Mouse (Mus musculus) kidney, embryonic 14.5 days (tissue): ENCODE results near the gene 2610021A01Rik. TPM values are rescaled to one million over a fixed set of nuclear protein-coding genes. Genes with fewer than 3 reads are reported as not detected.
"Not testable (repeated sequence)": the region's sequence is repeated elsewhere in the genome, so short reads cannot be mapped to it uniquely, and the experiment has no call there.

ENCODE experiments used
- ATAC-seq: fragments of 200-750 bp; cut with Nextera tagmentation; 2 replicates; pipeline ENCODE4 v1.8.0; 2017; ENCODE audit warnings: moderate number of reproducible peaks, mild to moderate bottlenecking, moderate TSS enrichment, moderate library complexity; ENCODE audit not compliant: low FRiP score, low TSS enrichment
- H3K27ac ChIP-seq: fragments of 300-500 bp; sonication (generic); 2 replicates; pipeline ENCODE4 v1.5.1; 2014; ENCODE audit warnings: low read depth, mild to moderate bottlenecking, low read length, moderate library complexity, mixed read lengths
- H3K27me3 ChIP-seq: fragments of 300-500 bp; sonication (generic); 2 replicates; pipeline ENCODE4 v1.6.1; 2014; ENCODE audit warnings: mild to moderate bottlenecking, low read length; ENCODE audit not compliant: control insufficient read depth, insufficient read depth
- H3K36me3 ChIP-seq: fragments of 300-500 bp; sonication (generic); 2 replicates; pipeline ENCODE4 v1.6.1; 2014; ENCODE audit warnings: low read length, mixed read lengths; ENCODE audit not compliant: control insufficient read depth, insufficient read depth
- H3K4me1 ChIP-seq: fragments of 300-500 bp; sonication (generic); 2 replicates; pipeline ENCODE4 v1.6.1; 2014; ENCODE audit warnings: low read length, mixed read lengths; ENCODE audit not compliant: control insufficient read depth, insufficient read depth
- H3K4me2 ChIP-seq: fragments of 300-500 bp; sonication (generic); replicated peaks from 2 replicates; pipeline ENCODE4 v1.6.1; 2014; ENCODE audit warnings: low read depth, mild to moderate bottlenecking, low read length
- H3K4me3 ChIP-seq: fragments of 300-500 bp; sonication (generic); 2 replicates; pipeline ENCODE4 v1.5.1; 2014; ENCODE audit warnings: mild to moderate bottlenecking, low read length
- H3K9ac ChIP-seq: fragments of 300-500 bp; sonication (generic); 2 replicates; pipeline ENCODE4 v1.6.1; 2014; ENCODE audit warnings: low read depth, mild to moderate bottlenecking, low read length, moderate library complexity
- H3K9me3 ChIP-seq: fragments of 300-500 bp; sonication (generic); 2 replicates; pipeline ENCODE4 v1.6.1; 2016; ENCODE audit warnings: low read length; ENCODE audit not compliant: control insufficient read depth
- WGBS: fragments of 180-500 bp; shearing (Covaris S2); extraction: QIAGEN DNeasy Blood & Tissue Kit; methylation state at CpG from one replicate; pipeline ENCODE4 v1.1.7; 2014; 5-methylcytosine and 5-hydroxymethylcytosine counted together
- polyA plus RNA-seq: library from polyadenylated mRNA; unstranded; fragments of >200 nt; fragmentation: Nextera tagmentation; extraction: Ambion mirVana; gene quantifications from 2 replicates; pipeline ENCODE4 v1.2.1, GENCODE M21; 2014

2610021A01Rik gene
- polyA plus RNA-seq, 1 experiment from 2014 or later: 17.6 TPM

- ATAC-seq, H3K4me2 ChIP-seq, H3K4me3 ChIP-seq, H3K9ac ChIP-seq, H3K27ac ChIP-seq, H3K4me1 ChIP-seq, H3K27me3 ChIP-seq, H3K9me3 ChIP-seq: not testable (repeated sequence)
- WGBS: 92% methylated on average over 1 of the region's 1 CpGs
- H3K36me3 ChIP-seq: peaks cover 32% of the 10 kb centered on the region; the same call in 1 of the 2 replicates
Observed at GRCm38 (mm10) chr7:41616241-41616640, 17.2 kb downstream of the 2610021A01Rik start.

GRCm38 (mm10) chr7:41632409-41633220 is 33.6 kb downstream of the 2610021A01Rik start, which contains the start of gene Zfp788:
Zfp788 (plus strand) TSS chr7:41633203.
- peaks cover 8% of the 10 kb centered on the region; the same call in 1 of the 2 replicates for H3K4me1 ChIP-seq
- H3K27me3 ChIP-seq: no peaks in the 10 kb centered on the region
- peak; percentile 98 for ATAC-seq
- peak within 1 kb of the TSS; percentile 61 for H3K4me2 ChIP-seq
- peak within 1 kb of the TSS; percentile 63 for H3K4me3 ChIP-seq
- H3K27ac ChIP-seq: peak within 1 kb of the TSS; percentile 85
- H3K9me3 ChIP-seq: no peaks in the 10 kb centered on the region
- peak within 1 kb of the TSS; percentile 61 for H3K9ac ChIP-seq
- WGBS: 2% methylated on average over 27 of the region's 27 CpGs
- peaks cover 22% of the 10 kb centered on the region for H3K36me3 ChIP-seq

GRCm38 (mm10) chr7:41633221-41633984 is 34.4 kb downstream of the 2610021A01Rik start:
- H3K4me3 ChIP-seq: peak overlapping the region; percentile 63
- H3K27ac ChIP-seq: peak overlapping the region; percentile 85
- no peaks in the 10 kb centered on the region for H3K27me3 ChIP-seq
- ATAC-seq: peak; percentile 97
- H3K36me3 ChIP-seq: peaks cover 23% of the 10 kb centered on the region
- no peaks in the 10 kb centered on the region for H3K9me3 ChIP-seq
- H3K9ac ChIP-seq: peak overlapping the region; percentile 61
- under 1% methylated on average over 25 of the region's 26 CpGs for WGBS
- peak overlapping the region; percentile 61 for H3K4me2 ChIP-seq
- H3K4me1 ChIP-seq: peaks cover 8% of the 10 kb centered on the region; the same call in 1 of the 2 replicates

- 62% methylated on average over 1 of the region's 1 CpGs for WGBS
Observed at GRCm38 (mm10) chr7:41674326-41674725, 75.3 kb downstream of the 2610021A01Rik start.

More at GRCm38 (mm10) chr7:41674326-41674725, 75.3 kb downstream of the 2610021A01Rik start:
- not testable (repeated sequence) for H3K27me3 ChIP-seq, H3K36me3 ChIP-seq, H3K4me2 ChIP-seq, H3K4me1 ChIP-seq, H3K9ac ChIP-seq, H3K9me3 ChIP-seq, ATAC-seq, H3K4me3 ChIP-seq, H3K27ac ChIP-seq

Other genes with a start within 250 kb of the 2610021A01Rik start
- 12.9 and 15.7 TPM in 2 replicates for gene AI987944, start 205.9 kb upstream of the 2610021A01Rik start, polyA plus RNA-seq
- 0.24 and 0.38 TPM in 2 replicates for gene Vmn2r57, start 150.5 kb upstream of the 2610021A01Rik start, polyA plus RNA-seq
- gene Gm20449, start 99.8 kb upstream of the 2610021A01Rik start, polyA plus RNA-seq: 0.13 TPM in 1 of 2 replicates, not detected in the other
- 9.2 and 11.5 TPM in 2 replicates for gene AW146154, start 99.3 kb upstream of the 2610021A01Rik start, polyA plus RNA-seq
- 0.13 TPM in 1 of 2 replicates, not detected in the other for gene Gm6871, start 25.6 kb upstream of the 2610021A01Rik start, polyA plus RNA-seq
- 13.7 and 14.7 TPM in 2 replicates for gene Zfp788, start 34.0 kb downstream of the 2610021A01Rik start, polyA plus RNA-seq